25 mouse cellular contexts compared by ENCODE assay signal in the genomic region with DNA sequence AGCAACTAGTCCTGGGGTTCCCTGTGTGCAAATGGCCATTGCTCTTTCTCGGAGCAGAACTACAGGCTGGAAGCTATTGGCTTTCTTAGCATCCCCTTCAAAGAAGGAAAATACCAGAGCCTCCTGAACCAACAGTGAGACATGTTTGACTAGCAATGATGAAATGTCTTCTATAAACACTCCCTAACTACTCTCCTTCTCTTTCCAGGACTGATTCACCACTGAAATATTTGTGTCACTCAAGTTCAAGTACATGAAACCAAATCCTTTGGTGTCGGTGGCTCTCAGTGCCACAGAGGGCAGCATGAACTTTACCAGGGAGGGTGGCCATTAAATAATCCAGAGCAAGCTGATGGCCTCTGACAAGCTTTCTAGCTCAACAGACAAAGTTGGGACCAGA.
A peak's percentile ranks its signal among the peaks of the same experiment; 100 is the strongest.
DNase-seq lines count a peak whose midpoint lies in the region; ATAC-seq and TF ChIP-seq lines count a peak whose summit lies in the region.
"Had no signal": no experiment of that assay in that cellular context is flagged by ENCODE, and none has a peak within 500 bp of the region (broad histone marks: within the 10 kb centered on the region; RNA-seq: fewer than 3 reads in every experiment).

No protein-coding gene starts in this region.

- H3K9me3 ChIP-seq in lung, embryonic 14.5 days (ENCODE audit: low read depth, low read length), result no peaks in the 10 kb centered on the region
- no peaks in the 10 kb centered on the region for H3K9me3 ChIP-seq in lung, postnatal 0 days (ENCODE audit: low read length)
- H3K9me3 ChIP-seq: embryonic facial prominence, embryonic 12.5 days; forebrain, embryonic 13.5 days; heart, embryonic 13.5 days; kidney, embryonic 15.5 days; limb, embryonic 10.5 days; liver, embryonic 15.5 days; neural tube, embryonic 15.5 days had no signal

- no peak for TF ChIP-seq CTCF in lung, embryonic 14.5 days (IDR thresholded peaks at IDR 0.05; ENCODE audit: low read depth)
- no peak for TF ChIP-seq CTCF in lung, adult 2 months (IDR thresholded peaks at IDR 0.05; ENCODE audit: insufficient read depth, low read length)
- TF ChIP-seq CTCF in lung, postnatal 0 days (IDR thresholded peaks at IDR 0.05), result no peak; the same call in 1 of the 2 replicates
- TF ChIP-seq CTCF in layer of hippocampus, adult 2 months (conservative IDR thresholded peaks at IDR 0.05), result no peak

- peaks cover 6% of the 10 kb centered on the region; the same call in 1 of the 2 replicates for H3K4me1 ChIP-seq in lung, embryonic 14.5 days (ENCODE audit: insufficient read depth)
- H3K4me1 ChIP-seq in lung, adult 2 months (ENCODE audit: control insufficient read depth, insufficient read depth, low read length), result peaks cover 4% of the 10 kb centered on the region
- no peaks in the 10 kb centered on the region for H3K4me1 ChIP-seq in lung, postnatal 0 days (ENCODE audit: insufficient read depth, low read depth, low read length)
- H3K4me1 ChIP-seq: embryonic facial prominence, embryonic 12.5 days; forebrain, embryonic 13.5 days; heart, embryonic 13.5 days; kidney, embryonic 15.5 days; limb, embryonic 10.5 days; liver, embryonic 15.5 days; neural tube, embryonic 15.5 days had no signal

- no peaks in the 10 kb centered on the region for H3K27me3 ChIP-seq in lung, embryonic 14.5 days (ENCODE audit: insufficient read depth, low read length)
- H3K27me3 ChIP-seq in lung, postnatal 0 days (replicated peaks; ENCODE audit: insufficient read depth, low read length), result no peaks in the 10 kb centered on the region
- H3K27me3 ChIP-seq: embryonic facial prominence, embryonic 12.5 days; forebrain, embryonic 13.5 days; heart, embryonic 13.5 days; kidney, embryonic 15.5 days; liver, embryonic 15.5 days; neural tube, embryonic 15.5 days had no signal

- no peak overlapping the region for H3K4me2 ChIP-seq in lung, embryonic 14.5 days
- no peak overlapping the region for H3K4me2 ChIP-seq in lung, postnatal 0 days (replicated peaks; ENCODE audit: low read depth, low read length)
- H3K4me2 ChIP-seq: embryonic facial prominence, embryonic 12.5 days; forebrain, embryonic 13.5 days; heart, embryonic 13.5 days; kidney, embryonic 15.5 days; liver, embryonic 15.5 days; midbrain, embryonic 11.5 days; neural tube, embryonic 15.5 days had no signal

- H3K27ac ChIP-seq in lung, embryonic 14.5 days (ENCODE audit: low read depth), result peak overlapping the region; percentile 65; the same call in 1 of the 2 replicates
- H3K27ac ChIP-seq in lung, postnatal 0 days (ENCODE audit: low read length), result no peak overlapping the region
- no peak overlapping the region for H3K27ac ChIP-seq in layer of hippocampus, adult 2 months
- H3K27ac ChIP-seq: embryonic facial prominence, embryonic 12.5 days; forebrain, embryonic 13.5 days; heart, embryonic 13.5 days; kidney, embryonic 15.5 days; limb, embryonic 10.5 days; liver, embryonic 15.5 days; neural tube, embryonic 15.5 days; stomach, postnatal 0 days had no signal

- peak; percentile 91 for TF ChIP-seq EP300 in lung, postnatal 0 days (IDR thresholded peaks at IDR 0.05)

- peak; percentile 86; the same call in 1 of the 2 replicates for ATAC-seq in lung, embryonic 14.5 days (ENCODE audit: insufficient read depth)
- ATAC-seq in lung, postnatal 0 days, result peak; percentile 95
- ATAC-seq in activated CD4-positive, CD25-positive, alpha-beta regulatory T cell, adult 4 months, result no peak
- ATAC-seq: forebrain, embryonic 13.5 days; intestine, postnatal 0 days had no signal

- TF ChIP-seq POLR2A in lung, adult 2 months (IDR thresholded peaks at IDR 0.05; ENCODE audit: borderline replicate concordance, extremely low read depth, low read depth, low read length), result no peak

- no peak overlapping the region for H3K9ac ChIP-seq in lung, embryonic 14.5 days
- H3K9ac ChIP-seq in lung, postnatal 0 days (replicated peaks; ENCODE audit: low read depth), result no peak overlapping the region
- H3K9ac ChIP-seq: embryonic facial prominence, embryonic 12.5 days; forebrain, embryonic 13.5 days; heart, embryonic 13.5 days; kidney, embryonic 15.5 days; liver, embryonic 15.5 days; neural tube, embryonic 15.5 days had no signal

- no peaks in the 10 kb centered on the region for H3K36me3 ChIP-seq in lung, embryonic 14.5 days (ENCODE audit: insufficient read depth)
- H3K36me3 ChIP-seq in lung, postnatal 0 days (ENCODE audit: insufficient read depth, low read length), result no peaks in the 10 kb centered on the region
- H3K36me3 ChIP-seq: embryonic facial prominence, embryonic 12.5 days; heart, embryonic 13.5 days; kidney, embryonic 15.5 days; limb, embryonic 10.5 days; liver, embryonic 15.5 days; neural tube, embryonic 15.5 days had no signal

- peak; percentile 40 for DNase-seq in lung, embryonic 14.5 days
- no peak for DNase-seq in lung, adult 2 months
- peak; percentile 87 for DNase-seq in Muller cell, postnatal 12 days (ENCODE audit: inconsistent ontology term)
- DNase-seq in lung, postnatal 0 days (ENCODE audit: low spot score), result peak; percentile 84
- no peak for DNase-seq in layer of hippocampus, adult 2 months (ENCODE audit: low spot score in 2 of 2)
- no peak for DNase-seq in testis, postnatal 10 days (ENCODE audit: low spot score)
- DNase-seq: adrenal gland, adult 2 months; cerebellum, adult 18-20 months; cerebellum, postnatal 14 days; gastrocnemius, postnatal 10 days; heart, postnatal 14 days; kidney, postnatal 4 days; liver had no signal

- WGBS in lung, embryonic 14.5 days, result 62% methylated on average over 2 of the region's 2 CpGs
- 41% methylated on average over 2 of the region's 2 CpGs for WGBS in lung, adult 2 months
- 41% methylated on average over 2 of the region's 2 CpGs for WGBS in lung, postnatal 0 days

- no peak overlapping the region for H3K4me3 ChIP-seq in lung, embryonic 14.5 days (ENCODE audit: low read depth, low read length)
- H3K4me3 ChIP-seq in lung, adult 2 months (replicated peaks; ENCODE audit: extremely low read depth, low read depth, low read length), result no peak overlapping the region
- no peak overlapping the region for H3K4me3 ChIP-seq in lung, postnatal 0 days (ENCODE audit: low read depth, low read length)
- no peak overlapping the region for H3K4me3 ChIP-seq in layer of hippocampus, adult 2 months
- H3K4me3 ChIP-seq: embryonic facial prominence, embryonic 12.5 days; erythroblast, embryonic 14.5 days; forebrain, embryonic 13.5 days; heart, embryonic 13.5 days; kidney, embryonic 15.5 days; limb, embryonic 10.5 days; liver, embryonic 15.5 days; neural tube, embryonic 15.5 days had no signal

Comparison
In these comparisons a context has a peak if more than half of its experiments do, and no peak if none do; other contexts are left out.
1. DNase-seq: peak in lung, embryonic 14.5 days (single experiment), Muller cell, postnatal 12 days (single experiment) and lung, postnatal 0 days (single experiment); none in lung, adult 2 months (single experiment), layer of hippocampus, adult 2 months (0 of 2) and testis, postnatal 10 days (single experiment).